Mouse (Mus musculus): Measurements from ENCODE around the gene Fam102a.

Fam102a gene

DNA sequence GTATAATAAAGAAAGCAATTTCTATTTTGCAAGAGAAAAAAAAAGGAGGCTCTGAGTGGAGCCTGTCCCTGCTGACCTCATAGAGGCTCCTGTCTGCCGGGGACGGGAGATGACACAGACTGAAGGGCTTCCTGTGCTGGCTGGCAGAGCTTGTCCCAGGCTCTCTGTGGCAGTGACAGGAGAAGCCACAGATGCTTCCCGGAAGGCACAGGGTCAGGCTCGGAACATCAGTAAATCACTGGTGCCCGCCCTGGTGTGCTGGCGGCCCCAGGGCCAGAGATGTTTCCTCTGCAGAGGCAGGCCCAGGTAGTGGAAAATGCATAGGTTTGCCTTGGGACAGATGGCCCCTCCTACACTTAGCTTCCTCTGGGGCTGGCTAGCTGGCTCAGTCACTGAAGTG lies 20.8 kb upstream of the Fam102a start:
- no peak for DNase-seq (ENCODE audit: low spot score in 2 of 2)

DNA sequence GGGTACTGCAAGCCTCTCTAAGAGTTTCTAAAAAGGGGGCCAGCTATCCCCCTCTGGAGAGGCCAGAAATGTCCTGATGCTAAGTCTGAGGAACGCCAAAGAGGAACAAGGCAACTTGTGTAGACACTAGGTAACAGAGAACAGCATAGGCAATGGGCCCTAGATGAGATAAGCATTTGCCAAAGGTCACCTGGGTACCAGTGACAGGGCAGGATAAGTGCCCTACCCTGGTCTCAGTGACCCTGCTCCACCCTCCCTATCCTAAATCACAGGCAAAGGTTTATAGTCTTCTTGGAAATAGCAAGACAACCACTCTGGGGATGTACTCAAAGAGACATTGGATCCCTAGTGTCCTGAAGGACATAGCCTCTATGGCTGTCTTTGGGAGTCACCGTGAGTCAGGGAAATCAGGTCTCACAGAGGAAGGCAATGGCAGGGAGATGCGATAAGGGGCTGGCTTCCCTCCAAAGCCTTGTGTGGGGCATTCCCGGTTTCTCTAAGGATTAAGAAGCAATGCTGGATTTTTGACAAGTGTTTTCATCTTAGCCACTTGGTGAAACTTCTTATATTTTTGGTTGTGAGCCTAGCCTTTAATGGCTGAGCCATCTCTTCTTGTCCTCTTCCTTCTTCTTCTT lies 17.8 kb upstream of the Fam102a start:
- no peak for DNase-seq (ENCODE audit: low spot score in 2 of 2)

DNA sequence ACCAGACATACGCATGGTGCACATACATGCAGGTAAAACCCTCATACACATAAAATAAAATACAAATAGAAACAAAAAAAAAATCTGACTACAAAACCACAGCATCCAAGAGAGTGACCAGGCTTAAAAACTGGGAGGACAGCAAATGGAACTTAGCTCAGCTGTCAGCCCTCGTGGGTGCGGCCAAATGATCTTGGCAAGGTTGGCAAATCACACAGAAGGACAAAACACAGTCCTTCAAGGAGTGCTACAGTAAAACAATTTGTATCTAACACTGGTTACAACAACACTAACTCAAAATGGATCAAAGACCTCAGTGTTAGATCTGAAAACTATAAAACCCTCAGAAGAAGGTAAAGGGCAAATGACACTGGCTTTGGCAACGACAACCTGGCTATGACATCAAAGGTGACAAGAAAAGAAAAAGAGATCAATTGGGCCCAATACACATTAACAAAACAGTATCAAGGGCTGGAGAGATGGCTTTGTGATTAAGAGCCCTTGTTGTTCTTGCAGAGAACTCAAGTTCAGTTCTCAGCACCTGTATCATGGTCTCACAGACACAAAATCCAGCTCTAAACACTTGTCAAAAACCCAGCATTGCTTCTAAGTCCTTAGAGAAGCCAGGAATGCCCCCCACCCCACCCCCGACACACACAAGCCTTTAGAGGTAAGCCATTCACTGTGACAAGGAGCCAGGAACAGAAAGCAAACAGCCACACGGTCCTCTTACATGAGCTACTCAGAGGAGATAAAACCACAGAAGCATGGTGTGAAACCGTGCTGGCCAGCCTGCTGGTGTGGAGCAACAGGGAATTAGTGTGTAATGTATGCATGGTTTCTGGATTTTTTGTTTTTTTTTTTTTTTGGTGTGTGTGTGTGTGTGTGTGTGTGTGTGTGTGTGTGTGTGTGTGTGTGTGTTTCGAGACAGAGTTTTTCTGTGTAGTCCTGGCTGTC lies 14.8 kb upstream of the Fam102a start:
- DNase-seq (ENCODE audit: low spot score in 2 of 2): no peak

GRCm38 (mm10) chr2:32524536-32525031 lies 10.5 kb upstream of the Fam102a start:
- DNase-seq (ENCODE audit: low spot score in 2 of 2): no peak

DNA sequence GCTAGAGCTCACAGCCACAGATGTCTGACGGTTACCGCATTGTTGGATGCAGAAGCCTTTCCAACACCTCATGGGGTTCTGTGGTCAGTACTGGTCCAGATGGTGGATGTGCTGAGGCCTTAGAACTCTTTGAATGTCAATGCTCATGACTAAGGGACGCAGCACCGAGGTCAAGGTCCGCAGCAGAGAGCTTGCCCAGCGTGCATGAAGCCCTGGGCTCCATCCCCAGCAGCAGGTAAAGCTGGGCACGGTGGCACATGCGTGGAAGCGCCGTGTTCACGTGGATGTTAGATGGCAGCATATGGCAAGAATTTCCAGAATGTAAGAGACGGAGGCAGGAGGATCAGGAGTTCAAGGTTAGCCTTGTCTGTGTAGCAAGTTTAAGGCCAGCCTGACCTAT lies 9.3 kb upstream of the Fam102a start:
- no peak for DNase-seq (ENCODE audit: low spot score in 2 of 2)

DNA sequence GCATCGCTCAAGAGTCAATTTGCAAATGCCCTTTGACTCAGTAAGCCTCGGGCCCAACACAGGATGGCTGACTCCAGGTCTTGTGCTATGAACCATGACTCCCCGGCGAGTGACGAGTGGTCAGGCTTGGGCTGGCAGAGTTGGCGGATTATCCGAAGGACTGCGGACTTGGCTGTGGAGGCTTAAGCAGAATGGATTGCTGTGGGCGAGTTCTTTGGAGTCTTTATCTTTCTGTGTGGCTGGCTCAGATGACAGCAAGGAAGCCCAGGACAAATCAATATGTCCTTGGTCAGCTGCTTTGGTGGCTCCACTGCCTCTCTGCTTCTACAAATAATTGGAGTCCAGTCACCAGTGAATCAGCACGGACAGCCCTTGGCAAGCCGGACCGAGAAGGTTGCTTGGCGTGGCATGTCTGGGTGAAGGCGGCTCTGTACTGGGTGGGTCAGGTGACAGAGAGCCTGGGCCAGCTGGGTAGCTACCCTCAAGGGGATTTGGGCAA lies 7.6 kb upstream of the Fam102a start:
- DNase-seq (ENCODE audit: low spot score in 2 of 2): no peak

- DNase-seq (ENCODE audit: low spot score in 2 of 2): no peak
Measured at GRCm38 (mm10) chr2:32528326-32528725, 6.8 kb upstream of the Fam102a start.

DNA sequence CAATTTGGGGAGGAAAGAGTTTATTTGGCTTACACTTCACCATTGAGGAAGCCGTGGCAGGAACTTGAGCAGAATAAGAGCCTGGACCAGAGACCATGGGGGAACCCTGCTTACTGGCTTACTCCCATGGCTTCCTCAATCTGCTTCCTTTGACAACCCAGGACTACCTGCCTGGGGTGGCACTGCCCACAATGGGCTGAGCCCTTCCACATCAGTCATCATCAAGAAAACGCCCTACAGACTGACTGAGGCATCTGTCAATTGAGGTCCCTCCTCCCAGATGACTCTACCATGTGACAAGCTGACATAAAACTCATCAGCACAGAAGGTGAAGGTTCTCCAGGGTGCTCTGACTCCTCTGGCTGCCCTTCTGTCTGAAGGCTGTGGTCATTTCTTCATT lies 4.7 kb upstream of the Fam102a start:
- DNase-seq (ENCODE audit: low spot score in 2 of 2): no peak

GRCm38 (mm10) chr2:32533163-32533562 lies 2.0 kb upstream of the Fam102a start:
- DNase-seq (ENCODE audit: low spot score in 2 of 2): no peak

DNA sequence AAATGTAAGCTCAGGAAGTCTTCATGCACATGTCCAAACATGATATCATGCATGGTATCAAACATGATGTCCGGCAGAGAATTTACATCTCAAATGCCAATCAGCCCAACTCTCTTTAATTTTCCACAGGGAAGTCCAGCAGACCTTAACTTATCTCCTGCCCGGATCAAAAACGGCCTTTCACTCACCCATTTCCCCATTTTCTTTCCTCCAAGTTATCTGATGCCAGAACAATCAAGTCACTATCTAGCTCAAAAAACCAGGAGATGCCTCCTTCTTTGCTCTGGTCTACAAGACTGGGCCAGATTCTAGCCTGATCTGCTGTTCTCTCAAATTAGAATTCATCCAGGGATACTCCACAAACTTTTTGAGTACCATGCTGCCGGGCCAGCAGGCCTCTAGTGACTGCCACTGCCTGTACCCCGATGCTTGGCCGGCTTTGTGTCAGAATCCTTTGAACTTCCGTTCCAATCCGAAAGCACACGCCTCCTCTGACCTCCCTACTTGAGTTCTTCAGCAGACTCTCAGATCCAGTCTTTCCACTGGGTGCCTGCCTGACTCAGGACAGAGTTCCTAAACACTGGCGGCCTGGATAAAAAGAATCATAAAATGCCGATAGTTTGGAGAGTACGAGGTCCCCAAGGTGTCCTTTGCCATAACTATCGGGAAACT lies 935 bp upstream of the Fam102a start:
- DNase-seq (ENCODE audit: low spot score in 2 of 2): no peak

DNA sequence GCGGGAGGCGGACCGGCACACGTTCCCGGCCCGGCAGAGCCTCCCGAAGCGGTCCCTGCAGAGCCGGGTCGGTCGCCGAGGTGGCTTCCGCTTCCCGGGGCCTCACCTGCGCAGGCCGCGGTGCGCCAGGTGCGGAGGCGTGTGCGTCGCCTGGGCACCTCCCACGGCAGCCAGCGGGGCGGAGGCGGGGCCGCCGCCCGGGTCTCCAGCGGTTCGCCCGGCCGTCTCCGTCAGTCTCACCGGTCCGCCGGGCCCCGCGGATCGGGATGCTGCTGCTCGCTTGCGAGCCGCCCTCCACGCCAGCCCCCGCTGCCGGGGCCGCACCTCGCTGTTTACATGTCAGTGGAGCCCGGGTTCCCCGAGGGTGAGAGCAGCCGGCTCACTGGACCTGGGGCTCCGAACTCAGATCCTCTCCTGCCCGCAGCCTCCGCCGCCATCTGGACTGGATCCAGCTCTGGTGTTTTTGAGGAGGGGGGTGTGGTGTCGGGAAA lies 414 bp downstream of the Fam102a start:
- DNase-seq (ENCODE audit: low spot score in 2 of 2): peak in 1 of 2 experiments; percentile 65

GRCm38 (mm10) chr2:32536086-32536633 lies 1.0 kb downstream of the Fam102a start:
- DNase-seq (ENCODE audit: low spot score in 2 of 2): peak in 1 of 2 experiments; percentile 48

DNA sequence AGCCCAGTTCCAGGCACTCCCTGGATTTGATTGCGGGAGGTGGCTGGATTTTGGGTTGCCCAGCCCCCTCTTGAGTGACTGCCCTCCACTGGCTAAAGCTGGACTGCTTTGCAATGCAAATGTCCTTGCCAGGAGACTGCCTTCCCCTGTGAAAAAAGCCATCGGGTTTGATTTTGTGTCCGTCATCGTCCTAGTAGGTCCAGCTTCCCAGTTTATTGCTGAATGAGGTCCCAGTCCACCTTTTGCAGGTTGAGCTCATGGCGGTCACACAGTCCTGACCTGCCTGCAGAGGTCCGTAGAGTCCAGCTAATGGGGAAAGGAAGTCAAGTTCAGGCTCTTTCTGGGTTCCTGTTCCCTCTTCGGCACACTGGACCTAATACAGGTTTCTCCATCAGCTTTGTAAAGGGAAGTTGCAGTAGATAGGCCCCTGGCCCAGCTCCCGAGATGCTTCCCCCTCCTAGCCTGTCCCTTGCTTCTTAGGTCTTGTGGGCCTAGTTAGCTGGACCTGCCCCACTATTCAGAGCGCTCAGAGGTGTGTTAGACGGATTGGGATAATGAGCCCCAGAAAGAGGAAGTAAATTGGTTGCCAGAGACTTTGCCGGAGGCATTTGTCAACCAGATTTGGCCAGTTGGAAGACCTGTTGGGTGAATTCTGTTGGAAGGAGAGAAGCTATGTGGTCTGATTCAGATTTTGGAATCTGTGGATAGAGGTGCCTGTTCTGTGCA lies 1.7 kb downstream of the Fam102a start:
- DNase-seq (ENCODE audit: low spot score in 2 of 2): peak in 1 of 2 experiments; percentile 43

GRCm38 (mm10) chr2:32537360-32537905 lies 2.3 kb downstream of the Fam102a start:
- no peak for DNase-seq (ENCODE audit: low spot score in 2 of 2)

DNA sequence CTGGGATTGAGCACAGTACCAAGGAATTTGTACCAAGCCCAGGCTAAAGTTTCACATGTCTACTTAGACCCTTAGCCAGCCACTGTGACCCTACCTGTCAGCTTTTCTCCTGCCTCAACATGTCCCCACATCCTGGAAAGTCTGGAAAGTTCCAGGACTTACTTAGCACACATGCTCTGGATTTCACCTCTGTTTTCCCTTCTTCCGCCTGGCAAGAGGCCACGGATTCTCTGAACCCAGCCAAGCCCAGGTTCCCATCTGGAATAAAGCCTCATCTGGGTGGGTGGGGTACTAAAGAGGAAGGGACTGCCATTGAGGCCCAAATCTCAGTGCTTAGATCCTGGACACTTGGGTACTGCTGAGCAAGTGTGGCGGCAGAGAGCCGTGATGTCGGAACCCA lies 2.8 kb downstream of the Fam102a start:
- no peak for DNase-seq (ENCODE audit: low spot score in 2 of 2)

DNA sequence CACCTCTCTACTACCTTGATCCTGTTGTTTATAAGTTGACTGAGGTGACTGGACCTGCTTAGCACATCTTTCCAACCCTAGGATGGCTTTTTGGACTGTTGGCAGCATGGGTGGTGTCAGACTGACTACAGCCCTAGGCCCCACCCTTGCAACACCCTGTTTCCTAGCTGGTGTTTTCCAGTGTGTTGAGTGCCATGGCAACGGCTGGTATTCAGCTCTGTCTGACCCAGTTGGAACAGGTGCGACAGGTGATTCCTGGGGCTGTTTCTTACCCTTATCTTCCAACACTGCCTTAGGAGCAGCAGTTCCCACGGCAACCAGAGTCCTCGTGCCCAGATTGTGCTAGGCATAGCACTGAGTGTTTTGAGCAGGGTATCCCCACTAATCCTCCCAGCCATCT lies 3.3 kb downstream of the Fam102a start:
- DNase-seq (ENCODE audit: low spot score in 2 of 2): no peak

- DNase-seq (ENCODE audit: low spot score in 2 of 2): no peak
Measured at GRCm38 (mm10) chr2:32539452-32539981, 4.4 kb downstream of the Fam102a start.

DNA sequence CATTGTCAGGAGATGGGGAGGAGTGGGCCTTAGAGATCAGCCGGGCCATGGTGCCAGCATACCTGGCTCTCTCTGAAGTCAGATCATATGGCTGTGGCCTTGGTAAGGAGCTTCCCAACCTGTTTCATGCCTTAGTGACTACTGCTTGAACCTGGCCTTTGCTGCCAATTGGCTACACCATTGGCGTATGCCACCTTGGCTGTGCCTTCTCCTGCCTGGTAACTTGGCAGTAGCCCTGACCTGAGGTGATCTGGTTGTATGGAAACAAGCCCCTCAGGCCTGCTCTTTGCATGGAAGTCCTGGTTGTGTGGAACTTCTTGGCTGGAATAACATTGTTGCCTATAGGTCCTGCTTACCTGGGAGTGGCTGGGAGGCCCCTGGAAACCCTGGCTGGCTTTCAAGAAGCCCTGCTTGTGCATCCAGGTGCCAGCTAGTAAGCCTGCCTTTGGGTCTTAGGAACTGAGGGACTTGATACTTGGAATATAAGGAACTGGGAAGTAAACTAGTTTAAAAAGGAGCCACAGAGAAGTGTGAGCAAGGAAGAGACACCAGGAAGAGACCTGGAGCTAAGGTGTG lies 6.3 kb downstream of the Fam102a start:
- DNase-seq (ENCODE audit: low spot score in 2 of 2): no peak

DNA sequence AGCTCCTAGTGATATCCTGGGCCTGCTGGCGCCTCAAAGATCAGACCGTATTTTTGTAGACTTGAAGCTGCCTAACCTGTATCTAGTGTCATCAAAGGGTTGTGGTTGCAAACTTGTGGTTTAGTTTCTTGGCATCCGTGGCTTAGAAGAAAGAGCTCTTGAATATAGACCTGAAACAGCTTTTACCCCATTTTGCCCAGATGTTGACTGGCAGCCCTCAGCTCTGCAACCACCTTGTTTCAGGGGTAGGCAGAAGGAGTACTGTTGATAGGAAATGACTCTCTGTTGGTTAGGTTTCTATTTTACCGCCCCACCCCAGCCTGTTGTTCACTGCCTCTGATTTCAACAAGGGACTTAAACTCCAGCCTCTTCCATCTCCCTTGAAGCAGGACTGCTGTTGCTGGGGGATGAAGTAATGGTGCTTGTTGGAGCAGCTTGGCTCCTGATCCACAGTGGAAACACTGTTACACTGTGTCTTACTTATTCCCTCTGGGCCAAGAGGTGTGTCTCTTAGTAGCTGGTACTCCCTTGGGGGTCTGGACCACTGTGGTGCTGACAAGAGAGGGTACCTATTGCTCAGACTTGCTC lies 6.9 kb downstream of the Fam102a start:
- DNase-seq (ENCODE audit: low spot score in 2 of 2): no peak

DNA sequence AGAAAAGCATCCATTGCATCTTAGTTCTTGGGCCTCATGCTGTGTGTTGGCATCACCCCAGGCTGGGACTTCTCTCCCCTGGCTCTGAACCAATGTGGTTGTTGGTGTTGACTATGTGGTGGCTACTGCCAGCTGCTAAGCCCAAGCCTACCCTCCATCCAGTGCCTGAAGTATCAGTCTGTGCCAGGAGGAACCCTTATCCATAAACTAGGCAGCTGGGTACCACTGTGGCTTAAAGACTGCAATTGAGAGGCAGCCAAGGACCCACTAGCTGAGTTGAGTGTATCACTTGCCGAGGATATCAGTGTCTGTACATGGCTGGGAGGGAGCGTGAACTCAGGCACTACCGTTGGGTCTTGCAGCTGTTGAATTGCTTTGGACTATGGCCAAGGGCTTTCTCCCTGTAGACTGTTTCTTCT lies 7.9 kb downstream of the Fam102a start:
- peak in 1 of 2 experiments; percentile 60 for DNase-seq (ENCODE audit: low spot score in 2 of 2)
